Mouse (Mus musculus): Measurements from ENCODE around the gene Snap91. TPM values are rescaled to one million over a fixed set of nuclear protein-coding genes. Genes with fewer than 3 reads are reported as not detected.

Snap91 gene
- polyA plus RNA-seq, 1 experiment from 2014 or later = 21.3 TPM

DNA sequence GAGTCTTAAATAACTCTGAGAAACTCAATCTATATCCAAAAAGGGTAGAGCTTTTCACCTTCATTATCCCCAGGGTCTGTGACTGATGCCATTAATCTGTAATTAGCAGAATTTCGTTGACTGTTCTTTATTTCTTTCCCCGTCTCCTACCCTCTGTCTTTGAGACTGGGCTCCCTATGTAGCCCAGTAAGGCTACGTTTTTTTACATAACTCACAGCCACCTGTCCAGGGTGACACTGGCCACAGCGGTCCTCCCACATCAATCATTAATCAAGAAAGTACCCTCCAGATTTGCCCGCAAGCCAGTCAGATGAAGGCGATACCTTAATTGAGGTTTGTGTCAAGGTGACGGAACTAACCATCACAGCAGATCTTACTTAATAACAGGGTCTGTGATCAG lies 81.4 kb downstream of the Snap91 start:
- no peaks in the 10 kb centered on the region for H3K4me1 ChIP-seq (ENCODE audit: control insufficient read depth, insufficient read depth, low read length)
- DNase-seq (ENCODE audit: low spot score) (no peak), ATAC-seq (ENCODE audit: insufficient read depth, low FRiP score, low TSS enrichment) (no peak)
- H3K36me3 ChIP-seq (ENCODE audit: control insufficient read depth, insufficient read depth, low read length) = no peaks in the 10 kb centered on the region
- H3K9me3 ChIP-seq (ENCODE audit: control insufficient read depth, low read length) = no peaks in the 10 kb centered on the region
- no peak overlapping the region for H3K9ac ChIP-seq (ENCODE audit: low read length)
- H3K4me3 ChIP-seq (ENCODE audit: low read depth, low read length) = no peak overlapping the region
- WGBS = 82% methylated on average over 7 of the region's 7 CpGs
- H3K4me2 ChIP-seq (ENCODE audit: low read depth) = no peak overlapping the region
- H3K27me3 ChIP-seq (ENCODE audit: control insufficient read depth, insufficient read depth, low read length) = no peaks in the 10 kb centered on the region
- H3K27ac ChIP-seq (ENCODE audit: low read depth, low read length) = no peak overlapping the region

DNA sequence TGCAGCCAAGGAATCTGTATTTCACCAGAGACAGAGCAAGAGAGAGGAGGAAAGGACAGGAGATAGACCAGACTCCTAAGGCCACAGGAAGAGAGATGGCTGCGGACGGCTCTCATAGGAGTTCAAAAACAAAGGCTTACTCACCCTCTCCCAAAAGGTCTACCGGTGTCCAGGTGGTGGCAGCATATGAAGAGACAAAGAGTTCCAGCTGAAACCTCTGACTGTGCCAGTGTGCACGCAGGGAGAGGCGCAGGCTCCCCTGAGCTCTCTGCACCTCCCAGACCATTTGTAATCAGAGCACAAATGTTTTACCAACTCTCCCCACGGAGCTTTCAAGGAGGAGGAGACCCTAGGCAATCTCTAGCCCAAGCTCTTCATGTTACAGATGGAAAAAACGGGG lies 81.8 kb downstream of the Snap91 start:
- no peaks in the 10 kb centered on the region for H3K4me1 ChIP-seq (ENCODE audit: control insufficient read depth, insufficient read depth, low read length)
- no peak for ATAC-seq (ENCODE audit: insufficient read depth, low FRiP score, low TSS enrichment)
- no peaks in the 10 kb centered on the region for H3K9me3 ChIP-seq (ENCODE audit: control insufficient read depth, low read length)

DNA sequence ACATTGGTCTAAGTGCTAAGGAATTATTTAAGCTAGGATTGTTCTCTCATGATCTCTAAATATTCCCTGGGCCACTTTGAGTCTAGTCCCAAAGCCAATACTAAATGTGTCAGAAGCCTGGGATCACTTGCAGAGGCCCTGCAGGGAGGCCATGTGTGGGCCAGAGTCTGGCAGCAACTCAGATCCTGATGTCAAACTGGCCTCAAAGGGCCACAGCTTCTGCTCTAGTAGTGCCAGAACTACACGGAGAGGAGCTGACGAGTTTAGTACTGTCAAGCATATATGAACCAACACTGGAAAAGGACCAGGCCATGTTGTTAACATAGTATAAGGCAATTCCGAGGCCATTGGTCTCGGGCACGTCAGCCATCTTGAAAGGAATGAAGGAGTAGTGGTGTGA lies 82.3 kb downstream of the Snap91 start:
- DNase-seq (ENCODE audit: low spot score) (no peak), ATAC-seq (ENCODE audit: insufficient read depth, low FRiP score, low TSS enrichment) (no peak)
- H3K9me3 ChIP-seq (ENCODE audit: control insufficient read depth, low read length) = no peaks in the 10 kb centered on the region
- H3K27me3 ChIP-seq (ENCODE audit: control insufficient read depth, insufficient read depth, low read length) = no peaks in the 10 kb centered on the region
- 92% methylated on average over 5 of the region's 5 CpGs for WGBS
- H3K9ac ChIP-seq (ENCODE audit: low read length) = no peak overlapping the region
- H3K4me3 ChIP-seq (ENCODE audit: low read depth, low read length) = no peak overlapping the region
- no peaks in the 10 kb centered on the region for H3K36me3 ChIP-seq (ENCODE audit: control insufficient read depth, insufficient read depth, low read length)
- H3K4me2 ChIP-seq (ENCODE audit: low read depth) = no peak overlapping the region
- no peak overlapping the region for H3K27ac ChIP-seq (ENCODE audit: low read depth, low read length)
- no peaks in the 10 kb centered on the region for H3K4me1 ChIP-seq (ENCODE audit: control insufficient read depth, insufficient read depth, low read length)

More for the DNA sequence above, 81.8 kb downstream of the Snap91 start:
- Histone ChIP-seq H3K36me3 (ENCODE audit: control insufficient read depth, insufficient read depth, low read length) (no peaks in the 10 kb centered on the region), H3K27ac (ENCODE audit: low read depth, low read length) (no peak overlapping the region), H3K4me2 (ENCODE audit: low read depth) (no peak overlapping the region), H3K9ac (ENCODE audit: low read length) (no peak overlapping the region), H3K4me3 (ENCODE audit: low read depth, low read length) (no peak overlapping the region), H3K27me3 (ENCODE audit: control insufficient read depth, insufficient read depth, low read length) (no peaks in the 10 kb centered on the region)
- DNase-seq (ENCODE audit: low spot score) = no peak
- 54% methylated on average over 7 of the region's 7 CpGs for WGBS

DNA sequence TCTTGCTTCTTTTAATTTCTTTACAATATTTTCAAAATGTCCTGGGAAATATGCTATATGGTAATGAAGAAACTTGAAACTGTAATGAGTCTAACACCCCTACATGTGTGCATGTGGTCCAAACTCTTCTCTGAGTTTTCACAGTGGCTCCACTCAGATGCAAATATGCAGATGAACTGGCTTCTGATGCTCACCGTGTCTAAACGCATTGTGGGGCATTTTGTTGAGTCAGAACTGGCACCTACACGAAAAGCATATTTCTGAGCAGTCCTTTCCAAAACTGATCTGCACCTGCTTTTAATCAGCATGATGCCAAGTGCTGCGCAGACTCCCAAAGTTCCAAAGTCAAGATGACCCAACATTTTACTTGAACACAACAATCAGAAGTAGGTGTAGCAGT lies 82.9 kb downstream of the Snap91 start:
- H3K4me1 ChIP-seq (ENCODE audit: control insufficient read depth, insufficient read depth, low read length) = no peaks in the 10 kb centered on the region
- no peak overlapping the region for H3K27ac ChIP-seq (ENCODE audit: low read depth, low read length)
- DNase-seq (ENCODE audit: low spot score) = no peak
- no peak overlapping the region for H3K4me3 ChIP-seq (ENCODE audit: low read depth, low read length)
- no peaks in the 10 kb centered on the region for H3K36me3 ChIP-seq (ENCODE audit: control insufficient read depth, insufficient read depth, low read length)
- no peak overlapping the region for H3K4me2 ChIP-seq (ENCODE audit: low read depth)
- H3K27me3 ChIP-seq (ENCODE audit: control insufficient read depth, insufficient read depth, low read length) = no peaks in the 10 kb centered on the region
- WGBS = 90% methylated on average over 4 of the region's 4 CpGs
- H3K9ac ChIP-seq (ENCODE audit: low read length) = no peak overlapping the region
- no peak for ATAC-seq (ENCODE audit: insufficient read depth, low FRiP score, low TSS enrichment)
- no peaks in the 10 kb centered on the region for H3K9me3 ChIP-seq (ENCODE audit: control insufficient read depth, low read length)

DNA sequence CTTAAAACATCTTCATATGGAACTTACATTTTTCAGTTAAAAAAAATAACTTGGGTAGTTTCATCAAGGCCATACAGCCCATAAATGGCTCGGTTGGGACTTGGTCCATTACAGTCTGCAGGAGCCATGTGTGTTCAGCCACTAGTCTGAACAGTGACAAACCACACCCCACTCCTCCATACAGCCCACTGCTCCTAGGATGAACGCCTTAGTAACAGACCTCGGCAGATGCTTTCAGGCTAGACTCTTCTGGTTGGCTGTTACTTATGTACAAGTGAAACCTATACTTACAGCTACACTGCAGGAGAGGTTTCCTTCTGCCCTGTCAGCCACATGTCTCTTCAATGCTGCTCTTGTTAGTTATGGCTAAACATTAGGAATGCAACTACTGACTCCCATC lies 85.2 kb downstream of the Snap91 start:
- WGBS = 72% methylated on average over 3 of the region's 3 CpGs
- no peak overlapping the region for H3K27ac ChIP-seq (ENCODE audit: low read depth, low read length)
- ATAC-seq (ENCODE audit: insufficient read depth, low FRiP score, low TSS enrichment) = no peak

DNA sequence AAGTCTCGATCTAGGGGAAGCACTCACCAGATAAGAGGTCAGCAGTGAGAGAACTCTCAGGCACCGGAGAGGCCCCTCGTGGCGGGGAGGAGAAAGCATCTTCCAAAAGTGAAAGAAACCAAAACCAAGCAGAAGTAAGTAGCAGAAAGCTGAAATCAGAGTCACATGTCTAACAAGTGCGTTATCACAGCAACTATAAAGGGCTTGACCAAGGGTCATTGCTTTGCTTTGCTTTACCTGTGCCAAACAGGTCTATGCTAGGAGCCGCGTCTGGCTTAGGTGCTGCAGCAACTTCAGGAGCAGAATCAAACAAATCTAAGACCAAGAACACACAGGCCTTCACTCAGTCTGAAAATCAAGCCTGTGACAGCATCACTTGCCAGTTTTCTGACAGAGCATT lies 88.5 kb downstream of the Snap91 start:
- no peak overlapping the region for H3K4me2 ChIP-seq (ENCODE audit: low read depth)
- no peak for ATAC-seq (ENCODE audit: insufficient read depth, low FRiP score, low TSS enrichment)

More for the DNA sequence above, 85.2 kb downstream of the Snap91 start:
- Histone ChIP-seq H3K4me2 (ENCODE audit: low read depth) (no peak overlapping the region), H3K36me3 (ENCODE audit: control insufficient read depth, insufficient read depth, low read length) (no peaks in the 10 kb centered on the region), H3K27me3 (ENCODE audit: control insufficient read depth, insufficient read depth, low read length) (no peaks in the 10 kb centered on the region), H3K4me3 (ENCODE audit: low read depth, low read length) (no peak overlapping the region), H3K4me1 (ENCODE audit: control insufficient read depth, insufficient read depth, low read length) (no peaks in the 10 kb centered on the region), H3K9me3 (ENCODE audit: control insufficient read depth, low read length) (no peaks in the 10 kb centered on the region), H3K9ac (ENCODE audit: low read length) (no peak overlapping the region)
- DNase-seq (ENCODE audit: low spot score) = no peak

DNA sequence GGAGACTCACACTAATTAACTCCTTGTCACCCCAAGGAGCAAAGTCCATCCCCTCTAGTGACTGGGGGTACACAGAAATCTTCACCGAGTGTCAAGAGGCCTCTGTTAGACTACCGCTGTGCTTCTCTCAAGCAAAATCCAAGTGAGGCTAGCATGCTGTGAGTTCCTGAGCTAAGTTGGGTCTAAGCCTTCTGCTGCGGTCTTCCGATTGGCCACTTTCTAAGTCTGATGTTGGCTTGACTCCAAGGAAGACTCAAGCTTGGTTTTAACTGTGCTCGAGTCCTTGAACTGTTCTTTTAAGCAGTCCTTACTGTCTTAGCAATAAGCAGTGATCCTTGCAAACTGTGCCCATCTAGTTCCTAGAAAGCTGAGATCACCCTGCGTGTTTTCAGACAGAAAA lies 91.3 kb downstream of the Snap91 start:
- no peak for DNase-seq (ENCODE audit: low spot score)
- Histone ChIP-seq H3K9me3 (ENCODE audit: control insufficient read depth, low read length) (no peaks in the 10 kb centered on the region), H3K27me3 (ENCODE audit: control insufficient read depth, insufficient read depth, low read length) (no peaks in the 10 kb centered on the region), H3K4me1 (ENCODE audit: control insufficient read depth, insufficient read depth, low read length) (no peaks in the 10 kb centered on the region), H3K27ac (ENCODE audit: low read depth, low read length) (no peak overlapping the region), H3K4me3 (ENCODE audit: low read depth, low read length) (no peak overlapping the region), H3K9ac (ENCODE audit: low read length) (no peak overlapping the region), H3K36me3 (ENCODE audit: control insufficient read depth, insufficient read depth, low read length) (no peaks in the 10 kb centered on the region), H3K4me2 (ENCODE audit: low read depth) (no peak overlapping the region)
- ATAC-seq (ENCODE audit: insufficient read depth, low FRiP score, low TSS enrichment) = no peak
- WGBS = 92% methylated on average over 6 of the region's 6 CpGs

More for the DNA sequence above, 88.5 kb downstream of the Snap91 start:
- no peaks in the 10 kb centered on the region for H3K9me3 ChIP-seq (ENCODE audit: control insufficient read depth, low read length)
- H3K27ac ChIP-seq (ENCODE audit: low read depth, low read length) = no peak overlapping the region
- H3K36me3 ChIP-seq (ENCODE audit: control insufficient read depth, insufficient read depth, low read length) = no peaks in the 10 kb centered on the region
- no peak overlapping the region for H3K4me3 ChIP-seq (ENCODE audit: low read depth, low read length)
- WGBS = 86% methylated on average over 7 of the region's 7 CpGs
- no peaks in the 10 kb centered on the region for H3K4me1 ChIP-seq (ENCODE audit: control insufficient read depth, insufficient read depth, low read length)
- no peak for DNase-seq (ENCODE audit: low spot score)
- H3K27me3 ChIP-seq (ENCODE audit: control insufficient read depth, insufficient read depth, low read length) = no peaks in the 10 kb centered on the region
- no peak overlapping the region for H3K9ac ChIP-seq (ENCODE audit: low read length)

DNA sequence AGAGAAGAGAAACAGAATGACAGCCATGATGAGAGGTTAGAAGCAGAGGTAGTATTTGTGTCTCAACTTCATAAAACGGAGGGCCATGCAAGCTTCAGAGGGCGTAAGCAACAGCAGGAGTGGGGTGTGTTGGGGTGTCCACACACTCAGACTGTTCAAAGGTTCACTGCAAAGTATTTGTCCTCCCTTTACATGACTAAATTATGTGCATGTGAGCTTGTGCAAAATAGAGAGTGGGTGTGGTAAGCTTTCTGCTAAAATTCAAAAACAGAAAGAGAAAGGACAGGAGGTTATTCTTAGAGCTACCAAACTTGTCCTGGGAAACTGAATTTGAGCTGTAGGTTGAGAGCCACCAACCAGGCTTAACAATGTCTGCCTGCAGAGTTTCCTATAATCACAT lies 97.6 kb downstream of the Snap91 start:
- Histone ChIP-seq H3K4me1 (ENCODE audit: control insufficient read depth, insufficient read depth, low read length) (no peaks in the 10 kb centered on the region), H3K27ac (ENCODE audit: low read depth, low read length) (no peak overlapping the region), H3K27me3 (ENCODE audit: control insufficient read depth, insufficient read depth, low read length) (no peaks in the 10 kb centered on the region), H3K9me3 (ENCODE audit: control insufficient read depth, low read length) (no peaks in the 10 kb centered on the region), H3K4me2 (ENCODE audit: low read depth) (no peak overlapping the region), H3K9ac (ENCODE audit: low read length) (no peak overlapping the region), H3K36me3 (ENCODE audit: control insufficient read depth, insufficient read depth, low read length) (no peaks in the 10 kb centered on the region), H3K4me3 (ENCODE audit: low read depth, low read length) (no peak overlapping the region)
- WGBS = 94% methylated on average over 2 of the region's 2 CpGs
- ATAC-seq (ENCODE audit: insufficient read depth, low FRiP score, low TSS enrichment) = no peak
- DNase-seq (ENCODE audit: low spot score) = no peak

DNA sequence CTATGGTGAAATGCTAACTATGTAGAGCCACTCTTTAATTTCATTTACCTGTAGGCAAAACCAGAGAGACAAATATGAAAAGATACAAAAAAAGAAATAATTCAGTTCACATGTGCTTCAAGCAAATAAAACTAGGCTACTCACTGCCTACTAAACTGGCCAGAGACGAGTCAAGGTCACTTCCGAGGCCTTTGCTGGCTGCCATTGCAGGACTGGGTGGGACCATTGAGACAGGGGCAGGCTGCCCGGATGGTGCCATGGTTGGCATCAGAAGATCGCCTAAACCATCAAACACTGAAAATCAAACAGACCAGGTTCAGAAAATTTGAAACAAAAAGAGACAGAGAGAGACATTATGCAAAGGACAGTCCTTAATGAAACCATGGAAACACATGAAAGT lies 99.0 kb downstream of the Snap91 start:
- H3K4me3 ChIP-seq (ENCODE audit: low read depth, low read length) = no peak overlapping the region
- no peak overlapping the region for H3K4me2 ChIP-seq (ENCODE audit: low read depth)
- ATAC-seq (ENCODE audit: insufficient read depth, low FRiP score, low TSS enrichment) (no peak), DNase-seq (ENCODE audit: low spot score) (no peak)
- H3K9me3 ChIP-seq (ENCODE audit: control insufficient read depth, low read length) = no peaks in the 10 kb centered on the region
- H3K9ac ChIP-seq (ENCODE audit: low read length) = no peak overlapping the region
- no peak overlapping the region for H3K27ac ChIP-seq (ENCODE audit: low read depth, low read length)
- H3K36me3 ChIP-seq (ENCODE audit: control insufficient read depth, insufficient read depth, low read length) = no peaks in the 10 kb centered on the region
- WGBS = 89% methylated on average over 4 of the region's 4 CpGs
- H3K4me1 ChIP-seq (ENCODE audit: control insufficient read depth, insufficient read depth, low read length) = no peaks in the 10 kb centered on the region
- H3K27me3 ChIP-seq (ENCODE audit: control insufficient read depth, insufficient read depth, low read length) = no peaks in the 10 kb centered on the region

Data from neural tube, embryonic 11.5 days (tissue).